Mouse (Mus musculus): ENCODE measurements around the gene Itgb7. TPM values are rescaled to one million over a fixed set of nuclear protein-coding genes. Genes with fewer than 3 reads are reported as not detected.

Gene Itgb7
- polyA plus RNA-seq, 1 experiment from 2014 or later, result 3.5 TPM

- Histone ChIP-seq H3K4me3 (ENCODE audit: inconsistent target) (peak overlapping the region; percentile 47), H3K27ac (peak overlapping the region; percentile 33), H3K36me3 (ENCODE audit: inconsistent target) (peaks cover 18% of the 10 kb centered on the region), H3K79me2 (ENCODE audit: inconsistent target) (peaks cover 25% of the 10 kb centered on the region)
- WGBS (ENCODE audit: missing documents), result 0% methylated on average over 41 of the region's 72 CpGs
Observed at GRCm38 (mm10) chr15:102203835-102204381, 27.8 kb downstream of the Itgb7 start.

- 2% methylated on average over 47 of the region's 68 CpGs for WGBS (ENCODE audit: missing documents)
- H3K36me3 ChIP-seq (ENCODE audit: inconsistent target), result peaks cover 11% of the 10 kb centered on the region; the same call in 1 of the 2 replicates
- peak within 1 kb of the TSS; percentile 80 for H3K27ac ChIP-seq
- H3K79me2 ChIP-seq (ENCODE audit: inconsistent target), result peaks cover 25% of the 10 kb centered on the region
- H3K4me3 ChIP-seq (ENCODE audit: inconsistent target), result peak within 1 kb of the TSS; percentile 47
Observed at GRCm38 (mm10) chr15:102202971-102203834, 28.5 kb downstream of the Itgb7 start, which contains the start of gene Zfp740. Zfp740 (plus strand) TSS chr15:102203249.

- Histone ChIP-seq H3K27ac (no peak overlapping the region), H3K4me3 (ENCODE audit: inconsistent target) (no peak overlapping the region), H3K79me2 (ENCODE audit: inconsistent target) (no peaks in the 10 kb centered on the region), H3K36me3 (ENCODE audit: inconsistent target) (no peaks in the 10 kb centered on the region)
- 80% methylated on average over 4 of the region's 4 CpGs for WGBS (ENCODE audit: missing documents)
Observed at GRCm38 (mm10) chr15:102198841-102199240, 32.9 kb downstream of the Itgb7 start.

GRCm38 (mm10) chr15:102195373-102195772, 36.4 kb downstream of the Itgb7 start:
- H3K36me3 ChIP-seq (ENCODE audit: inconsistent target), result no peaks in the 10 kb centered on the region
- H3K4me3 ChIP-seq (ENCODE audit: inconsistent target), result no peak overlapping the region
- 85% methylated on average over 4 of the region's 4 CpGs for WGBS (ENCODE audit: missing documents)
- H3K79me2 ChIP-seq (ENCODE audit: inconsistent target), result no peaks in the 10 kb centered on the region
- H3K27ac ChIP-seq, result no peak overlapping the region

GRCm38 (mm10) chr15:102194439-102194838, 37.3 kb downstream of the Itgb7 start:
- 51% methylated on average over 4 of the region's 4 CpGs for WGBS (ENCODE audit: missing documents)
- Histone ChIP-seq H3K79me2 (ENCODE audit: inconsistent target) (no peaks in the 10 kb centered on the region), H3K36me3 (ENCODE audit: inconsistent target) (no peaks in the 10 kb centered on the region), H3K4me3 (ENCODE audit: inconsistent target) (no peak overlapping the region), H3K27ac (no peak overlapping the region)

GRCm38 (mm10) chr15:102193652-102194051, 38.1 kb downstream of the Itgb7 start:
- H3K27ac ChIP-seq, result no peak overlapping the region
- H3K79me2 ChIP-seq (ENCODE audit: inconsistent target), result no peaks in the 10 kb centered on the region
- WGBS (ENCODE audit: missing documents), result 73% methylated on average over 4 of the region's 4 CpGs
- no peaks in the 10 kb centered on the region for H3K36me3 ChIP-seq (ENCODE audit: inconsistent target)
- H3K4me3 ChIP-seq (ENCODE audit: inconsistent target), result no peak overlapping the region

- Histone ChIP-seq H3K4me3 (ENCODE audit: inconsistent target) (no peak overlapping the region), H3K27ac (peak overlapping the region; percentile 63), H3K79me2 (ENCODE audit: inconsistent target) (no peaks in the 10 kb centered on the region), H3K36me3 (ENCODE audit: inconsistent target) (no peaks in the 10 kb centered on the region)
- 14% methylated on average over 5 of the region's 5 CpGs for WGBS (ENCODE audit: missing documents)
Observed at GRCm38 (mm10) chr15:102192820-102193386, 38.8 kb downstream of the Itgb7 start.

- H3K4me3 ChIP-seq (ENCODE audit: inconsistent target), result no peak overlapping the region
- H3K27ac ChIP-seq, result peak overlapping the region; percentile 63
- H3K36me3 ChIP-seq (ENCODE audit: inconsistent target), result no peaks in the 10 kb centered on the region
- H3K79me2 ChIP-seq (ENCODE audit: inconsistent target), result no peaks in the 10 kb centered on the region
- WGBS (ENCODE audit: missing documents), result 24% methylated on average over 7 of the region's 7 CpGs
Observed at GRCm38 (mm10) chr15:102192271-102192812, 39.4 kb downstream of the Itgb7 start.

- 99% methylated on average over 7 of the region's 7 CpGs for WGBS (ENCODE audit: missing documents)
- Histone ChIP-seq H3K36me3 (ENCODE audit: inconsistent target) (no peaks in the 10 kb centered on the region), H3K27ac (no peak overlapping the region)
Observed at GRCm38 (mm10) chr15:102191699-102192098, 40.0 kb downstream of the Itgb7 start.

GRCm38 (mm10) chr15:102188883-102189282, 42.9 kb downstream of the Itgb7 start:
- 92% methylated on average over 6 of the region's 6 CpGs for WGBS (ENCODE audit: missing documents)

More at GRCm38 (mm10) chr15:102191699-102192098, 40.0 kb downstream of the Itgb7 start:
- Histone ChIP-seq H3K4me3 (ENCODE audit: inconsistent target) (no peak overlapping the region), H3K79me2 (ENCODE audit: inconsistent target) (no peaks in the 10 kb centered on the region)

GRCm38 (mm10) chr15:102188096-102188495, 43.6 kb downstream of the Itgb7 start:
- no peaks in the 10 kb centered on the region for H3K79me2 ChIP-seq (ENCODE audit: inconsistent target)
- H3K4me3 ChIP-seq (ENCODE audit: inconsistent target), result no peak overlapping the region
- no peaks in the 10 kb centered on the region for H3K36me3 ChIP-seq (ENCODE audit: inconsistent target)
- 97% methylated on average over 10 of the region's 10 CpGs for WGBS (ENCODE audit: missing documents)
- no peak overlapping the region for H3K27ac ChIP-seq

More at GRCm38 (mm10) chr15:102188883-102189282, 42.9 kb downstream of the Itgb7 start:
- Histone ChIP-seq H3K36me3 (ENCODE audit: inconsistent target) (no peaks in the 10 kb centered on the region), H3K79me2 (ENCODE audit: inconsistent target) (no peaks in the 10 kb centered on the region), H3K27ac (no peak overlapping the region), H3K4me3 (ENCODE audit: inconsistent target) (no peak overlapping the region)

- H3K79me2 ChIP-seq (ENCODE audit: inconsistent target), result no peaks in the 10 kb centered on the region
- no peak overlapping the region for H3K4me3 ChIP-seq (ENCODE audit: inconsistent target)
- H3K27ac ChIP-seq, result no peak overlapping the region
- no peaks in the 10 kb centered on the region for H3K36me3 ChIP-seq (ENCODE audit: inconsistent target)
- 92% methylated on average over 9 of the region's 11 CpGs for WGBS (ENCODE audit: missing documents)
Observed at GRCm38 (mm10) chr15:102186239-102186638, 45.5 kb downstream of the Itgb7 start.

- no peaks in the 10 kb centered on the region for H3K79me2 ChIP-seq (ENCODE audit: inconsistent target)
- no peak overlapping the region for H3K27ac ChIP-seq
- no peaks in the 10 kb centered on the region for H3K36me3 ChIP-seq (ENCODE audit: inconsistent target)
- H3K4me3 ChIP-seq (ENCODE audit: inconsistent target), result no peak overlapping the region
- WGBS (ENCODE audit: missing documents), result 100% methylated on average over 3 of the region's 3 CpGs
Observed at GRCm38 (mm10) chr15:102183076-102183475, 48.7 kb downstream of the Itgb7 start.

- WGBS (ENCODE audit: missing documents), result 97% methylated on average over 11 of the region's 14 CpGs
- H3K4me3 ChIP-seq (ENCODE audit: inconsistent target), result no peak overlapping the region
- H3K36me3 ChIP-seq (ENCODE audit: inconsistent target), result no peaks in the 10 kb centered on the region
- H3K79me2 ChIP-seq (ENCODE audit: inconsistent target), result no peaks in the 10 kb centered on the region
- no peak overlapping the region for H3K27ac ChIP-seq
Observed at GRCm38 (mm10) chr15:102179924-102180323, 51.8 kb downstream of the Itgb7 start.

Measured in macrophage (primary cell).